Mouse (Mus musculus): ENCODE measurements around the gene Arhgap45. TPM values are rescaled to one million over a fixed set of nuclear protein-coding genes. Genes with fewer than 3 reads are reported as not detected.

Arhgap45 gene
- polyA plus RNA-seq, 1 experiment from 2014 or later, result 1.2 TPM

GRCm38 (mm10) chr10:79976071-79976721, 40.3 kb upstream of the Arhgap45 start:
- H3K27ac ChIP-seq (ENCODE audit: low read length), result no peak overlapping the region
- 0 out of 2 replicates have a peak, but pooled peaks cover under 1% of the 10 kb centered on the region for H3K4me1 ChIP-seq (ENCODE audit: control insufficient read depth, insufficient read depth, low read length)
- no peak overlapping the region for H3K9ac ChIP-seq (ENCODE audit: low read depth, low read length)
- H3K4me3 ChIP-seq (ENCODE audit: low read depth, low read length), result no peak overlapping the region
- no peak overlapping the region for H3K4me2 ChIP-seq (ENCODE audit: low read length)
- no peak for ATAC-seq
- no peaks in the 10 kb centered on the region for H3K9me3 ChIP-seq (replicated peaks; ENCODE audit: control insufficient read depth, low read length, poor library complexity, severe bottlenecking)
- H3K27me3 ChIP-seq (ENCODE audit: control insufficient read depth, insufficient read depth, low read depth, low read length), result peaks cover 9% of the 10 kb centered on the region
- WGBS, result 82% methylated on average over 27 of the region's 28 CpGs
- peaks cover 43% of the 10 kb centered on the region for H3K36me3 ChIP-seq (ENCODE audit: control insufficient read depth, insufficient read depth, low read length)

- 74% methylated on average over 35 of the region's 36 CpGs for WGBS
- Histone ChIP-seq H3K4me1 (ENCODE audit: control insufficient read depth, insufficient read depth, low read length) (peaks cover 6% of the 10 kb centered on the region), H3K4me2 (ENCODE audit: low read length) (no peak overlapping the region), H3K9me3 (replicated peaks; ENCODE audit: control insufficient read depth, low read length, poor library complexity, severe bottlenecking) (no peaks in the 10 kb centered on the region), H3K4me3 (ENCODE audit: low read depth, low read length) (no peak overlapping the region), H3K36me3 (ENCODE audit: control insufficient read depth, insufficient read depth, low read length) (peaks cover 43% of the 10 kb centered on the region), H3K27ac (ENCODE audit: low read length) (no peak overlapping the region), H3K9ac (ENCODE audit: low read depth, low read length) (no peak overlapping the region), H3K27me3 (ENCODE audit: control insufficient read depth, insufficient read depth, low read depth, low read length) (peaks cover 4% of the 10 kb centered on the region)
- ATAC-seq, result no peak
Observed at GRCm38 (mm10) chr10:79976722-79977107, 39.7 kb upstream of the Arhgap45 start.

- 84% methylated on average over 28 of the region's 28 CpGs for WGBS
- ATAC-seq, result no peak
- Histone ChIP-seq H3K36me3 (ENCODE audit: control insufficient read depth, insufficient read depth, low read length) (peaks cover 43% of the 10 kb centered on the region), H3K4me3 (ENCODE audit: low read depth, low read length) (no peak overlapping the region), H3K9ac (ENCODE audit: low read depth, low read length) (no peak overlapping the region), H3K27me3 (ENCODE audit: control insufficient read depth, insufficient read depth, low read depth, low read length) (no peaks in the 10 kb centered on the region; the same call in none of the 2 replicates), H3K4me2 (ENCODE audit: low read length) (no peak overlapping the region), H3K27ac (ENCODE audit: low read length) (no peak overlapping the region), H3K4me1 (ENCODE audit: control insufficient read depth, insufficient read depth, low read length) (peaks cover 10% of the 10 kb centered on the region), H3K9me3 (replicated peaks; ENCODE audit: control insufficient read depth, low read length, poor library complexity, severe bottlenecking) (no peaks in the 10 kb centered on the region)
Observed at GRCm38 (mm10) chr10:79977324-79977723, 39.1 kb upstream of the Arhgap45 start.

- no peak overlapping the region for H3K4me2 ChIP-seq (ENCODE audit: low read length)
- 96% methylated on average over 21 of the region's 21 CpGs for whole genome bisulfite sequencing
- H3K4me1 ChIP-seq (ENCODE audit: control insufficient read depth, insufficient read depth, low read length), result peaks cover 18% of the 10 kb centered on the region
- no peaks in the 10 kb centered on the region for H3K9me3 ChIP-seq (replicated peaks; ENCODE audit: control insufficient read depth, low read length, poor library complexity, severe bottlenecking)
- peaks cover 43% of the 10 kb centered on the region for H3K36me3 ChIP-seq (ENCODE audit: control insufficient read depth, insufficient read depth, low read length)
- H3K9ac ChIP-seq (ENCODE audit: low read depth, low read length), result no peak overlapping the region
- ATAC-seq, result no peak
- no peak overlapping the region for H3K27ac ChIP-seq (ENCODE audit: low read length)
- no peak overlapping the region for H3K4me3 ChIP-seq (ENCODE audit: low read depth, low read length)
- H3K27me3 ChIP-seq (ENCODE audit: control insufficient read depth, insufficient read depth, low read depth, low read length), result no peaks in the 10 kb centered on the region; the same call in 1 of the 2 replicates
Observed at GRCm38 (mm10) chr10:79978061-79978460, 38.4 kb upstream of the Arhgap45 start.

- H3K9me3 ChIP-seq (replicated peaks; ENCODE audit: control insufficient read depth, low read length, poor library complexity, severe bottlenecking), result no peaks in the 10 kb centered on the region
- H3K4me2 ChIP-seq (ENCODE audit: low read length), result no peak overlapping the region
- no peaks in the 10 kb centered on the region for H3K27me3 ChIP-seq (ENCODE audit: control insufficient read depth, insufficient read depth, low read depth, low read length)
- peaks cover 43% of the 10 kb centered on the region for H3K36me3 ChIP-seq (ENCODE audit: control insufficient read depth, insufficient read depth, low read length)
- H3K4me1 ChIP-seq (ENCODE audit: control insufficient read depth, insufficient read depth, low read length), result peaks cover 23% of the 10 kb centered on the region
- 91% methylated on average over 21 of the region's 22 CpGs for WGBS
- no peak for ATAC-seq
- H3K9ac ChIP-seq (ENCODE audit: low read depth, low read length), result no peak overlapping the region
- no peak overlapping the region for H3K4me3 ChIP-seq (ENCODE audit: low read depth, low read length)
- no peak overlapping the region for H3K27ac ChIP-seq (ENCODE audit: low read length)
Observed at GRCm38 (mm10) chr10:79979401-79980155, 36.9 kb upstream of the Arhgap45 start.

GRCm38 (mm10) chr10:79983205-79983604, 33.2 kb upstream of the Arhgap45 start:
- Histone ChIP-seq H3K4me3 (ENCODE audit: low read depth, low read length) (peak overlapping the region; percentile 76), H3K9ac (ENCODE audit: low read depth, low read length) (peak overlapping the region; percentile 88), H3K27ac (ENCODE audit: low read length) (peak overlapping the region; percentile 95; the same call in 1 of the 2 replicates), H3K9me3 (replicated peaks; ENCODE audit: control insufficient read depth, low read length, poor library complexity, severe bottlenecking) (no peaks in the 10 kb centered on the region), H3K36me3 (ENCODE audit: control insufficient read depth, insufficient read depth, low read length) (peaks cover 12% of the 10 kb centered on the region), H3K4me2 (ENCODE audit: low read length) (peak overlapping the region; percentile 90), H3K4me1 (ENCODE audit: control insufficient read depth, insufficient read depth, low read length) (peaks cover 37% of the 10 kb centered on the region), H3K27me3 (ENCODE audit: control insufficient read depth, insufficient read depth, low read depth, low read length) (peaks cover 5% of the 10 kb centered on the region)
- WGBS, result 76% methylated on average over 5 of the region's 5 CpGs
- no peak for ATAC-seq

GRCm38 (mm10) chr10:79983670-79984069, 32.8 kb upstream of the Arhgap45 start:
- peak; percentile 5; the same call in 1 of the 2 replicates for ATAC-seq
- peaks cover 9% of the 10 kb centered on the region for H3K27me3 ChIP-seq (ENCODE audit: control insufficient read depth, insufficient read depth, low read depth, low read length)
- peaks cover 41% of the 10 kb centered on the region for H3K4me1 ChIP-seq (ENCODE audit: control insufficient read depth, insufficient read depth, low read length)
- H3K4me3 ChIP-seq (ENCODE audit: low read depth, low read length), result peak overlapping the region; percentile 76
- peak overlapping the region; percentile 90 for H3K4me2 ChIP-seq (ENCODE audit: low read length)
- WGBS, result 4% methylated on average over 15 of the region's 21 CpGs
- H3K36me3 ChIP-seq (ENCODE audit: control insufficient read depth, insufficient read depth, low read length), result peaks cover 7% of the 10 kb centered on the region
- H3K27ac ChIP-seq (ENCODE audit: low read length), result peak overlapping the region; percentile 95
- peak overlapping the region; percentile 88 for H3K9ac ChIP-seq (ENCODE audit: low read depth, low read length)
- H3K9me3 ChIP-seq (replicated peaks; ENCODE audit: control insufficient read depth, low read length, poor library complexity, severe bottlenecking), result no peaks in the 10 kb centered on the region

- Histone ChIP-seq H3K9ac (ENCODE audit: low read depth, low read length) (peak within 1 kb of the TSS; percentile 88), H3K27me3 (ENCODE audit: control insufficient read depth, insufficient read depth, low read depth, low read length) (peaks cover 15% of the 10 kb centered on the region), H3K4me1 (ENCODE audit: control insufficient read depth, insufficient read depth, low read length) (peaks cover 41% of the 10 kb centered on the region), H3K4me3 (ENCODE audit: low read depth, low read length) (peak within 1 kb of the TSS; percentile 76), H3K36me3 (ENCODE audit: control insufficient read depth, insufficient read depth, low read length) (0 out of 2 replicates have a peak, but pooled peaks cover under 1% of the 10 kb centered on the region), H3K27ac (ENCODE audit: low read length) (peak within 1 kb of the TSS; percentile 95), H3K4me2 (ENCODE audit: low read length) (peak within 1 kb of the TSS; percentile 90), H3K9me3 (replicated peaks; ENCODE audit: control insufficient read depth, low read length, poor library complexity, severe bottlenecking) (no peaks in the 10 kb centered on the region)
- ATAC-seq, result peak; percentile 83
- WGBS, result under 1% methylated on average over 49 of the region's 49 CpGs
Observed at GRCm38 (mm10) chr10:79984195-79984816, 32.1 kb upstream of the Arhgap45 start, which contains the start of gene Tmem259. TSS of gene Tmem259 (minus strand) at chr10:79984330.

Measured in midbrain, embryonic 16.5 days (tissue).